Mouse (Mus musculus) spleen, postnatal 0 days (tissue): Measurements from ENCODE around the gene Spesp1. TPM values are rescaled to one million over a fixed set of nuclear protein-coding genes. Genes with fewer than 3 reads are reported as not detected.

Experiments used
- polyA plus RNA-seq: library from polyadenylated mRNA; unstranded; fragments of >200 nt; fragmentation: Nextera tagmentation; extraction: Ambion mirVana; gene quantifications from 2 replicates; pipeline ENCODE4 v1.2.1, GENCODE M21; 2015

The Spesp1 gene
- polyA plus RNA-seq, result not detected in 2 replicates

GRCm38 (mm10) chr9:62281991-62282390, at the start of gene Spesp1:
Gene Spesp1 (minus strand): TSS chr9:62282208.

Other genes with a start within 250 kb of the Spesp1 start
- 3.9 and 4.7 TPM in 2 replicates for gene Glce, start 159.6 kb downstream of the Spesp1 start, polyA plus RNA-seq
- 132 and 135 TPM in 2 replicates for gene Anp32a, start 59.1 kb upstream of the Spesp1 start, polyA plus RNA-seq